Mouse (Mus musculus) left cerebral cortex, adult 2 months (tissue): Measurements from ENCODE around the gene Bcam. TPM values are rescaled to one million over a fixed set of nuclear protein-coding genes. Genes with fewer than 3 reads are reported as not detected.
"Not testable (repeated sequence)": the region's sequence is repeated elsewhere in the genome, so short reads cannot be mapped to it uniquely, and the experiment has no call there.

Source experiments
- DNase-seq, 2 experiments: peaks; one replicate each; pipeline ENCODE4 v3.0.0; 2021 to 2022; ENCODE audit warnings: low spot score in 2 of 2, mixed read lengths in 1 of 2; ENCODE audit errors: extremely low spot score in 1 of 2
- H3K27ac ChIP-seq: fragments of 200-600 bp; 2 replicates; pipeline ENCODE4 v1.8.1; 2022
- H3K4me3 ChIP-seq: fragments of 200-600 bp; 2 replicates; pipeline ENCODE4 v1.8.1; 2022
- CTCF ChIP-seq: fragments of 200-600 bp; IDR thresholded peaks from 2 replicates; pipeline ENCODE4 v1.8.1; 2022; ENCODE audit warnings: antibody characterized with exemption, mild to moderate bottlenecking, moderate library complexity
- intact Hi-C: fragments of 180-260 bp; cut with DNase I; formaldehyde crosslinking; loops from one replicate; pipeline ENCODE4 v1.15.1; 2025
- total RNA-seq, 2 experiments: library from RNA; stranded (reverse); gene quantifications; 2 replicates each; pipeline ENCODE4 v1.2.3; 2021

Gene Bcam
- total RNA-seq, 2 experiments from 2014 or later, result 12.2 to 15.1 TPM

DNA sequence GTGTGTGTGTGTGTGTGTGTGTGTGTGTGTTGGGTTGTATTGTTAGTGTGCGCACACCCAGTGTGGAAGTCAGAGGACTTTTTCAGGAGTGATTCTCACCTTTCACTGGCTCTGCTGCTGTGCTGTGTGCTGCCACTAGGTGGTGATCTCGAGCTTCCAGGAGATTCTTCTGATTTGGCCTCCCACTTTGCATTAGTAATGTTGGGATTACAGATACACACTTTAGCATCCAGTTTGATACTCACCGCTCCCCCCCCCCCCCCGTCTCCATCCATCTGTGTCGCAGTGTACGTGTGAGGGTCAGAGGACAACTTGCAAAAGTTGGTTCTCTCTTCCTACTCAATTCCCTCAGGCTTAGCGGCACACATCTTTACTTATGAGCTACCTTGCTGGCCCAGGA is 32.2 kb upstream of the Bcam start:
- DNase-seq, result peak; percentile 70 to 75
- H3K27ac ChIP-seq, result no peak overlapping the region
- intact Hi-C loops, result loop anchor here (1.0 to 5.0 kb wide), 2 partner anchors 40 to 154 kb away; no protein-coding TSS in a partner anchor

DNA sequence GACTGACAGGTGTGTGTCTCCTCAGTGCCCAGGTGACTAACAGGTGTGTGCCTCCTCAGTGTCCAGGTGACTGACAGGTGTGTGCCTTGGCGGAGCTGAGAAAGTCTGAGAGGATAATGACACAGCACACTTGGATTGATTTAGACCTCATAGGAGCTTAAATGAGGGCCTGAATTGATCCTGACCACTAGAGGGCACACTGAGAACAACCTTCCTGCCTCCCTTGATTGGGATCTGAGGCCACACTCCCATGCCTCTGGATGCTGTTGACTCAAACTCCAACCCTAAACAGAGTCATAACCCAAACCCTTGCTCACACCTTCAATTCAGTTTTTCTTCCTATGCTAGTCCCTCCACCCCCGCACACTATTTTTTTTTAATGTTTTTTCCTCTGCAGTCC is 29.9 kb upstream of the Bcam start:
- H3K4me3 ChIP-seq, result no peak overlapping the region
- no peak overlapping the region for H3K27ac ChIP-seq
- peak; percentile 70 for TF ChIP-seq CTCF
- intact Hi-C loops, result loop anchor here (5.0 kb wide), 1 partner anchor 157 kb away; no protein-coding TSS in a partner anchor
- no peak for DNase-seq

More for the DNA sequence above, 32.2 kb upstream of the Bcam start:
- no peak overlapping the region for H3K4me3 ChIP-seq
- TF ChIP-seq CTCF, result peak; percentile 72

- no peak within 1 kb of the TSS for H3K4me3 ChIP-seq
- peak; percentile 86 for TF ChIP-seq CTCF
- DNase-seq, result peak; percentile 60 to 68
- H3K27ac ChIP-seq, result no peak within 1 kb of the TSS
- intact Hi-C loops, result no loop called here
These were observed 26.1 kb upstream of the Bcam start, which contains the start of gene Cblc for GRCm38 (mm10) chr7:19796697-19797588. Cblc (minus strand) TSS chr7:19796809.

GRCm38 (mm10) chr7:19796254-19796653 is 25.4 kb upstream of the Bcam start:
- intact Hi-C loops, result no loop called here
- TF ChIP-seq CTCF, result no peak
- Histone ChIP-seq H3K27ac (no peak overlapping the region), H3K4me3 (no peak overlapping the region)
- no peak for DNase-seq

- DNase-seq, result no peak
These were observed 24.4 kb upstream of the Bcam start for GRCm38 (mm10) chr7:19795236-19795635.

GRCm38 (mm10) chr7:19792701-19793630 is 22.1 kb upstream of the Bcam start:
- intact Hi-C loops, result loop anchor here (5.0 kb wide), 1 partner anchor 126 kb away; the partner anchor contains the start of gene Clptm1
- no peak for TF ChIP-seq CTCF
- Histone ChIP-seq H3K27ac (no peak overlapping the region), H3K4me3 (no peak overlapping the region)
- no peak for DNase-seq

More at GRCm38 (mm10) chr7:19795236-19795635, 24.4 kb upstream of the Bcam start:
- Histone ChIP-seq H3K4me3 (no peak overlapping the region), H3K27ac (no peak overlapping the region)
- no peak for TF ChIP-seq CTCF
- intact Hi-C loops, result no loop called here

GRCm38 (mm10) chr7:19791504-19791903 is 20.7 kb upstream of the Bcam start:
- intact Hi-C loops, result loop anchor here (5.0 kb wide), 1 partner anchor 124 kb away; the partner anchor contains the start of gene Clptm1
- not testable (repeated sequence) for H3K4me3 ChIP-seq, H3K27ac ChIP-seq

DNA sequence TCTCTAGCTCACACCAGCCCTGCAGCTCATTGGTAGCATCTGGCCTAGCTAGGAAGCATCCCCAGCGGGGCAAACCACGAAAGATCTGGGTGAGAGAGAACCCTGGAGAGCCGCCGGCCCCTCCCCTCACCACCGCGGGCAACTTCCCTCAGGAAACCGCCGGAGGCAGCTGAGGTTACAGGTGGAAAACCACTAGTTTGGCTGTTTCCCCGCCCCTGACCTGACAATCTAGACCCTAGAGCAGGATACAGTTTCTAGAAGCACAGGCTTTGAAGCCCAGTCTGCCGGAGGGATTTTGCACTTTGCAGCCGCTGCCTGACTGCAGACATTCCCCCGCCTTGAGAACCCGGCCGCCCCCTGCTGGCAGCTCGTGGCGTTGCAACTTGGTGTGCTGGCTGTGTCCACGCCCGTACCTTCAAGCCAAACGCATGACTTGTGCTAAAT is 19.1 kb upstream of the Bcam start:
- no peak overlapping the region for H3K27ac ChIP-seq
- intact Hi-C loops, result loop anchor here (1.0 to 5.0 kb wide), 3 partner anchors 15 to 123 kb away; partner anchors contain the start of genes Clptm1 and Nectin2
- peak overlapping the region; percentile 50 for H3K4me3 ChIP-seq
- DNase-seq, result peak; percentile 81 to 97
- peak; percentile 98 for TF ChIP-seq CTCF

More at GRCm38 (mm10) chr7:19791504-19791903, 20.7 kb upstream of the Bcam start:
- not testable (repeated sequence) for DNase-seq

DNA sequence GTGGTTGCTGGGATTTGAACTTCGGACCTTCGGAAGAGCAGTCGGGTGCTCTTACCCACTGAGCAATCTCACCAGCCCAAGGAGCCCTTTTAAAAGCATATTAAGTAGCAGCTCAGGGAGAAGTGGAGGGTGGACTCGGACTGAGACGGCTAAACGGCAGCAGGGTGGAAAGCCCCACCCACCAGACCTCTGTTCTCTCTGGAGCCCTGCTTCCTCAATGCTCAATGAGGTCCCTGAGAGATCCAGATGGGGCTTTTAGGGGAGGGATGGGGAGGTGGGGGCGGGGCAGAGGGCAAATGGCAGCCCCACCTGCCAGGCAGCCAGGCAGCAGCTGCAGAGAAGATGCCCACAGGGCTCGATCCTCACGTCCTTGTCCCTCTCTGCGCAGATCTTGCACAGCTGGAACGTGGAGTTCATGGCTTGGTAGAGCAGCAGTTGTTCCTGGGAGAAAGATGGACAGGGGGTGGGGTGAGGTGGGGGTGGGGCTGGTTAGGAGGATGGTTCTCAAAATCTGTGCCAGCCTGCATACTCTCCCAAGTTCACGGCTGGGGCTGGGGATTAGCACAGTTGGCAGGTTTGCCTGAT is 15.2 kb upstream of the Bcam start:
- no peak overlapping the region for H3K4me3 ChIP-seq
- intact Hi-C loops, result no loop called here
- TF ChIP-seq CTCF, result no peak
- DNase-seq, result no peak
- no peak overlapping the region for H3K27ac ChIP-seq

- intact Hi-C loops, result no loop called here
- no peak for DNase-seq
- TF ChIP-seq CTCF, result peak; percentile 41
These were observed 14.1 kb upstream of the Bcam start for GRCm38 (mm10) chr7:19784764-19785535.

DNA sequence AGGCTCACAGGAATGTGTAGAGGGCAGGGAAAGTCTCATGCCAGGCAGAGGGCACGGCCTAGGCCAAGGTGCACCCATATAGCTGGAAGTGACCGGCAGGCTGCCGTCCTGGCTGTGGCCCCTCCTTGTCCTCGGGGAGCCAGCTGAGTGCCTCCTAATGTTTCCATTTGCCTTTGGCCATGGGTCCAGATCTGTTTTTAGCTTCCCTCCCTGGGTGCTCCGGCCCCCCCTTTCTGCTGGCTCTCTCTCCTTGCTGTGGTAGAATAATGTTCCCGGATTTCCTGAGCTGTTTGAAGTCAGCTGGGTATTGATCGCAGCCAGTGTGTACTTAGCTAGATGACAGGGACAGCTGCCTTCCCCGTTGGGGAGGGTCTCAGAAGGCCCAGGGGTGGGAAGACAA is 12.8 kb upstream of the Bcam start:
- TF ChIP-seq CTCF, result no peak
- Histone ChIP-seq H3K4me3 (no peak overlapping the region), H3K27ac (no peak overlapping the region)
- intact Hi-C loops, result no loop called here
- DNase-seq, result no peak

More at GRCm38 (mm10) chr7:19784764-19785535, 14.1 kb upstream of the Bcam start:
- H3K27ac ChIP-seq, result no peak overlapping the region
- H3K4me3 ChIP-seq, result no peak overlapping the region
